Mouse (Mus musculus) hindbrain, embryonic 12.5 days (tissue): ENCODE results near the gene Adad1. TPM values are rescaled to one million over a fixed set of nuclear protein-coding genes. Genes with fewer than 3 reads are reported as not detected.

Experiments used
- ATAC-seq: fragments of 200-750 bp; cut with Nextera tagmentation; 2 replicates; pipeline ENCODE4 v1.8.0; 2017; ENCODE audit warnings: moderate TSS enrichment; ENCODE audit not compliant: low FRiP score
- H3K27ac ChIP-seq: fragments of 300-500 bp; sonication (generic); 2 replicates; pipeline ENCODE4 v1.5.1; 2016; ENCODE audit warnings: mild to moderate bottlenecking
- H3K27me3 ChIP-seq: fragments of 300-500 bp; sonication (generic); 2 replicates; pipeline ENCODE4 v1.6.1; 2016; ENCODE audit warnings: mild to moderate bottlenecking
- H3K36me3 ChIP-seq: fragments of 300-500 bp; sonication (generic); 2 replicates; pipeline ENCODE4 v1.6.1; 2016; ENCODE audit warnings: mild to moderate bottlenecking
- H3K4me1 ChIP-seq: fragments of 300-500 bp; sonication (generic); 2 replicates; pipeline ENCODE4 v1.6.1; 2016
- H3K4me2 ChIP-seq: fragments of 300-500 bp; sonication (generic); replicated peaks from 2 replicates; pipeline ENCODE4 v1.6.1; 2016; ENCODE audit warnings: mild to moderate bottlenecking
- H3K4me3 ChIP-seq: fragments of 300-500 bp; sonication (generic); 2 replicates; pipeline ENCODE4 v1.5.1; 2016; ENCODE audit warnings: mild to moderate bottlenecking
- H3K9ac ChIP-seq: fragments of 300-500 bp; sonication (generic); 2 replicates; pipeline ENCODE4 v1.6.1; 2016; ENCODE audit warnings: mild to moderate bottlenecking, moderate library complexity
- H3K9me3 ChIP-seq: fragments of 300-500 bp; sonication (generic); replicated peaks from 2 replicates; pipeline ENCODE4 v1.6.1; 2016; ENCODE audit warnings: mild to moderate bottlenecking
- WGBS: fragments of 180-500 bp; shearing (Covaris S2); methylation state at CpG from one replicate; pipeline ENCODE4 v1.1.7; 2016; 5-methylcytosine and 5-hydroxymethylcytosine counted together
- polyA plus RNA-seq: library from polyadenylated mRNA; unstranded; fragments of >200 nt; fragmentation: Nextera tagmentation; extraction: Ambion mirVana; gene quantifications from 2 replicates; pipeline ENCODE4 v1.2.1, GENCODE M21; 2016

The Adad1 gene
- polyA plus RNA-seq, 1 experiment from 2014 or later: 0.35 TPM

- Histone ChIP-seq H3K4me3 (no peak overlapping the region), H3K27ac (no peak overlapping the region), H3K4me1 (no peaks in the 10 kb centered on the region), H3K27me3 (no peaks in the 10 kb centered on the region), H3K36me3 (no peaks in the 10 kb centered on the region), H3K9ac (no peak overlapping the region), H3K9me3 (no peaks in the 10 kb centered on the region), H3K4me2 (no peak overlapping the region)
- no peak for ATAC-seq
- 91% methylated on average over 6 of the region's 6 CpGs for WGBS
These were observed 77.0 kb downstream of the Adad1 start for GRCm38 (mm10) chr3:37140168-37140906.

- Histone ChIP-seq H3K36me3 (no peaks in the 10 kb centered on the region), H3K4me1 (no peaks in the 10 kb centered on the region), H3K9me3 (no peaks in the 10 kb centered on the region), H3K4me2 (no peak overlapping the region), H3K27ac (no peak overlapping the region), H3K27me3 (no peaks in the 10 kb centered on the region), H3K9ac (no peak overlapping the region), H3K4me3 (no peak overlapping the region)
- WGBS: 83% methylated on average over 2 of the region's 2 CpGs
- ATAC-seq: no peak
These were observed 78.5 kb downstream of the Adad1 start for GRCm38 (mm10) chr3:37141827-37142226.

DNA sequence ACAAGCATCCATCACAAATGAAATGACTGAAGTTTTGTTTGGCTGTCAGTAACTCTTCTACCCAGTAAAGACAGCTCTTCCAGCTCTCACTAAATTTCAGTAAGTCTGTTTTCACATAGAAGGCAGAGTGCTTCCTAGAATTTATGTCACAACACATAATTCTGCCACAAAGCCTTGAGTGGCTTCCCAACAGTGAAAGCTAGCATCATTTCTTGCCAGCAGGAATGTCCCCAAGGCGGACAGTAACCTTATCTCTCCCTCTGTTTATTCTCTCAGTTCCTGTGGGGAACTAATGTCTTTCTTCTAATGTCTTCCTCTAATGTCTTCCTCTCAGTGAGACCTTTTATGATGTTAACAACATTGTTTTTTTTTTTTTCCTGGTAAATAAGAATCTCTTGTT lies 81.7 kb downstream of the Adad1 start:
- Histone ChIP-seq H3K36me3 (no peaks in the 10 kb centered on the region), H3K4me1 (no peaks in the 10 kb centered on the region), H3K4me3 (no peak overlapping the region), H3K9ac (no peak overlapping the region), H3K27ac (no peak overlapping the region), H3K27me3 (no peaks in the 10 kb centered on the region), H3K9me3 (no peaks in the 10 kb centered on the region), H3K4me2 (no peak overlapping the region)
- WGBS: 51% methylated on average over 1 of the region's 1 CpGs
- ATAC-seq: no peak

- 39% methylated on average over 8 of the region's 8 CpGs for WGBS
- H3K4me1 ChIP-seq: no peaks in the 10 kb centered on the region
- no peak overlapping the region for H3K4me3 ChIP-seq
- H3K27me3 ChIP-seq: no peaks in the 10 kb centered on the region
- no peak overlapping the region for H3K9ac ChIP-seq
- no peak overlapping the region for H3K27ac ChIP-seq
- no peaks in the 10 kb centered on the region for H3K9me3 ChIP-seq
- ATAC-seq: no peak
- no peaks in the 10 kb centered on the region for H3K36me3 ChIP-seq
- H3K4me2 ChIP-seq: no peak overlapping the region
These were observed 83.1 kb downstream of the Adad1 start for GRCm38 (mm10) chr3:37146406-37146805.

- Histone ChIP-seq H3K9me3 (no peaks in the 10 kb centered on the region), H3K4me2 (no peak overlapping the region), H3K27ac (no peak overlapping the region), H3K4me1 (no peaks in the 10 kb centered on the region), H3K27me3 (no peaks in the 10 kb centered on the region), H3K4me3 (no peak overlapping the region), H3K36me3 (no peaks in the 10 kb centered on the region), H3K9ac (no peak overlapping the region)
- no peak for ATAC-seq
- 86% methylated on average over 7 of the region's 7 CpGs for WGBS
These were observed 83.5 kb downstream of the Adad1 start for GRCm38 (mm10) chr3:37146810-37147209.

- 89% methylated on average over 10 of the region's 10 CpGs for WGBS
- no peak overlapping the region for H3K9ac ChIP-seq
- no peaks in the 10 kb centered on the region for H3K4me1 ChIP-seq
- no peaks in the 10 kb centered on the region for H3K27me3 ChIP-seq
- H3K4me2 ChIP-seq: no peak overlapping the region
- no peak for ATAC-seq
- H3K36me3 ChIP-seq: no peaks in the 10 kb centered on the region
- H3K4me3 ChIP-seq: no peak overlapping the region
- no peaks in the 10 kb centered on the region for H3K9me3 ChIP-seq
- no peak overlapping the region for H3K27ac ChIP-seq
These were observed 88.9 kb downstream of the Adad1 start for GRCm38 (mm10) chr3:37152274-37152673.

DNA sequence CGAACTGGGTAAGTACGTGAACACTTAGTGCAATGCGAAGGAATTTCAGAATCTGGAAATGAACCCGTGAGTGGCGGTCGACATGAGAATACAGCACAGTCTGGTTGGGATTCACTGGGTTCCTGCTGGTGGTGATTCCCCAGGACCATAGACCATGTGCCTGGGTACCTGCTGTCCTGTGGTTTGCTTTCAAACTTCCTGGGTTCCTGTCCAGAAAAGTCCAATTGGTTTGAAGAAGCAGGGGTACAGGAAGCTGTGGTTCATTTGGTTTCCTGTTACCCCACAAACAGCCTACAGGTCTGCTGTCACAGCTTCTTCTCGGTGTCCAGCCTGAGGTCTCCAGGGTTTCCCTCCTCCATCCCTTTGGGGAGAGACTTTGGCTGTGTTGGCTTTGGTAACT lies 89.7 kb downstream of the Adad1 start:
- Histone ChIP-seq H3K4me3 (no peak overlapping the region), H3K27me3 (no peaks in the 10 kb centered on the region), H3K4me1 (no peaks in the 10 kb centered on the region), H3K4me2 (no peak overlapping the region), H3K9ac (no peak overlapping the region), H3K27ac (no peak overlapping the region), H3K9me3 (no peaks in the 10 kb centered on the region), H3K36me3 (no peaks in the 10 kb centered on the region)
- 92% methylated on average over 7 of the region's 7 CpGs for WGBS
- no peak for ATAC-seq

DNA sequence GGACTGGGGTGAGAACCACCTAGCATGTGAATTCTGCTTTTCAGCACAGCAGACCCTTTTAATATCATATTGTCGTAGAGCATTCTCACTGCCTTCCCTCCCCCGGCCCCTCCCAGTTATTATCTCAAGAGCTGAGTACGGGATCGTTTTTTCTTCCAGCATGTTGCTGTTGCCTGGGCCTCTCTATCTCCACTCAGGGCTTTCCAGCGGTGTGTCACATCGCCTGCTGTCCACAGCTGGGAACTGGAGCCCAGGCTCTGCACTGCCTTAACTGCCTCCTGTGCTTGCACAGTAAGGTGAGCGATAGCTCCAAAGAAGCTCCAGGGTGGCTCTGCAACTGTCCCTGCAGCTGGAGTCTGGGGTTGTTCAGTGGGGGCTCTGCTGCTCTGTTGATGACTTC lies 91.1 kb downstream of the Adad1 start:
- Histone ChIP-seq H3K4me1 (no peaks in the 10 kb centered on the region), H3K36me3 (no peaks in the 10 kb centered on the region), H3K4me3 (no peak overlapping the region), H3K4me2 (no peak overlapping the region), H3K27me3 (no peaks in the 10 kb centered on the region), H3K27ac (no peak overlapping the region), H3K9me3 (no peaks in the 10 kb centered on the region), H3K9ac (no peak overlapping the region)
- ATAC-seq: no peak
- WGBS: 76% methylated on average over 7 of the region's 7 CpGs

DNA sequence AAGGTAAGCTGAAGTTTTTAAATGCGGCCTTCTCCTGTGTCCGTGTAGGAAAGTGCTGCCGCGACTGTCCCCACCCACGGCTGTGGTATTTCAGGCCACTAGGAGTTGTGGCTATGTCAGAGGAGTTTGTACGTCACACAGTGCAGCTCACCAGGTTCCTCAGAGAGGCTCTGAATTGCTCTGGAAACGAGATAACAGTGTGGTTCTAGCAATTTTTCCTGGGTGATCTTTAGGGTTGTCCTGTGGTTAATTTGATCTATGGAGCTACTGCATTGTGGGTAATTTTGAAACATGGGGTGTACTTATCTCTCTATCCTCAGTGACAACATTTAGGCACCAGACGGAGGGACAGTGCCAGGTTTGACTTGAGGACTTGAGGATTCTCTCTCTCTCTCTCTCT lies 93.8 kb downstream of the Adad1 start:
- Histone ChIP-seq H3K4me2 (no peak overlapping the region), H3K4me3 (no peak overlapping the region), H3K36me3 (no peaks in the 10 kb centered on the region), H3K9me3 (no peaks in the 10 kb centered on the region), H3K9ac (no peak overlapping the region), H3K27me3 (no peaks in the 10 kb centered on the region), H3K27ac (no peak overlapping the region), H3K4me1 (no peaks in the 10 kb centered on the region)
- WGBS: 69% methylated on average over 8 of the region's 8 CpGs
- no peak for ATAC-seq

DNA sequence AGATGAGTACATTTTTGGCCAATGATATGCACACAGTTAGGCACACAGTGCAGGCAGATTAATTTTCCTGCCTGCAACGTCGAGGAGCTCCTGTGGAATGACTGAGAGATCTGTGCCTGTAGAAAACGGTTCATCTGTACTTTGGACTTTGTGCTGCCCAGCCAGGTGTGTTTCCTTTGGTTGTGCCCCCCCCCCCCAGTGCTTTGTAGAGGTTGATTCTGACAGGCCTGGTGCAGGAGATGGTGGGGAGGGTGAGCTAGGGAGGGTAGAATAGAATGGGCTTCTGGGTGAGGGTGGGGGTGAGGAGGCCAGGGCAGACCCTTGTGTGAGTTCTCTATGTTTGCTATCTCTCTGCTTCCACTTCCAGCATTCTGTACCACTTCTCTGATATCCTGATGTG lies 94.9 kb downstream of the Adad1 start:
- H3K4me2 ChIP-seq: no peak overlapping the region
- 84% methylated on average over 3 of the region's 3 CpGs for WGBS
- H3K9me3 ChIP-seq: no peaks in the 10 kb centered on the region
- no peak overlapping the region for H3K4me3 ChIP-seq
- H3K36me3 ChIP-seq: no peaks in the 10 kb centered on the region
- no peak for ATAC-seq
- H3K27me3 ChIP-seq: no peaks in the 10 kb centered on the region
- no peaks in the 10 kb centered on the region for H3K4me1 ChIP-seq
- H3K9ac ChIP-seq: no peak overlapping the region
- H3K27ac ChIP-seq: no peak overlapping the region

DNA sequence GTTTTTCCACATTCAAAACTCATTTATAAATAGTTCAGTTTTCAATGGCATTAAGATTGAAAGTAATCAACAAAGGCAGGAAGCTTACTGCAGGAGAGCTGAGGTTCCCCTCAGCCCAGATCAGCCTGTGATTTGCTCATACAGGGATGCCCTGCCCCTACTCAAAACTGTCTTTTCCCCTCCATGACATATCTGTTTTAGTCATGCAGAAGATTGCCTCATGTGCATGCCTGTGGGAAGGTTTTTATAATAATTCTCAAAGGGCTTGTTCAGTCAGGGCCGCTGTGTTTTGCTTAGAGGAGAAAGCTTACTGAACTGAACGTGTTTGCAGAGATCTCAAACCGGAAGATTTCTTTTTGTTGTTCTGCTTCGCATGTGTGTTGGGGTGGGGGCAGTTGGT lies 97.8 kb downstream of the Adad1 start:
- no peak overlapping the region for H3K4me2 ChIP-seq
- H3K4me1 ChIP-seq: no peaks in the 10 kb centered on the region
- WGBS: 80% methylated on average over 4 of the region's 4 CpGs
- H3K9me3 ChIP-seq: no peaks in the 10 kb centered on the region
- H3K27ac ChIP-seq: no peak overlapping the region
- ATAC-seq: no peak
- H3K36me3 ChIP-seq: no peaks in the 10 kb centered on the region
- no peaks in the 10 kb centered on the region for H3K27me3 ChIP-seq
- H3K4me3 ChIP-seq: no peak overlapping the region
- H3K9ac ChIP-seq: no peak overlapping the region

DNA sequence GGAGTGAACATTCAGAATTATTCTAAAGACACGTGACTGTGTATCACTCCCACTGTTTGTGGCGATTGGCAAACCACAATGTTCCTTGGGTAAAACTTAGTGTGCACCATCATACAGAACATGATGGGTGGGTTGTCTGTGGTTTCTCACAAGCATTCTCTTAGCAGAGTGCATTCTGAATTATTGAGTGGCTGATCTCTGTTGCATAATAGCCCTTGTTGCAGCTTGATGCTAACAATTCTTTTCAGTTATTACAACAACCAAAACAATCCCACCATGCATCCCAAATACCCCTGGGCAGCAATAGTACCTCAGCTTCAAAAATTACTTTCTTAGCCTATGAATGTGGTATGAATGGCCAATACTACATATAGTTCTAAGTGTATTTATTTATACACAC lies 106.0 kb downstream of the Adad1 start:
- WGBS: 94% methylated on average over 2 of the region's 2 CpGs

More for the DNA sequence above, 106.0 kb downstream of the Adad1 start:
- no peak overlapping the region for H3K27ac ChIP-seq
- H3K27me3 ChIP-seq: no peaks in the 10 kb centered on the region
- H3K4me2 ChIP-seq: no peak overlapping the region
- H3K9ac ChIP-seq: no peak overlapping the region
- H3K4me3 ChIP-seq: no peak overlapping the region
- H3K9me3 ChIP-seq: no peaks in the 10 kb centered on the region
- no peaks in the 10 kb centered on the region for H3K4me1 ChIP-seq
- no peak for ATAC-seq
- no peaks in the 10 kb centered on the region for H3K36me3 ChIP-seq
